Mouse (Mus musculus) lung, embryonic 15.5 days (tissue): ENCODE measurements around the gene Rps3. TPM values are rescaled to one million over a fixed set of nuclear protein-coding genes. Genes with fewer than 3 reads are reported as not detected.
A peak's percentile ranks its signal among the peaks of the same experiment; 100 is the strongest.
"Not testable (repeated sequence)": the region's sequence is repeated elsewhere in the genome, so short reads cannot be mapped to it uniquely, and the experiment has no call there.

Experiments used
- ATAC-seq: fragments of 200-750 bp; cut with Nextera tagmentation; 2 replicates; pipeline ENCODE4 v1.8.0; 2017; ENCODE audit warnings: moderate number of reproducible peaks, borderline replicate concordance; ENCODE audit not compliant: low FRiP score, low TSS enrichment; ENCODE audit errors: extremely low read depth
- H3K27ac ChIP-seq: fragments of 300-500 bp; sonication (generic); 2 replicates; pipeline ENCODE4 v1.5.1; 2015; ENCODE audit warnings: moderate library complexity, mild to moderate bottlenecking, inconsistent platforms
- H3K27me3 ChIP-seq: fragments of 300-500 bp; sonication (generic); 2 replicates; pipeline ENCODE4 v1.6.1; 2015; ENCODE audit warnings: inconsistent platforms
- H3K36me3 ChIP-seq: fragments of 300-500 bp; sonication (generic); 2 replicates; pipeline ENCODE4 v1.6.1; 2015; ENCODE audit warnings: inconsistent platforms
- H3K4me1 ChIP-seq: fragments of 300-500 bp; sonication (generic); 2 replicates; pipeline ENCODE4 v1.6.1; 2015; ENCODE audit warnings: inconsistent platforms
- H3K4me2 ChIP-seq: fragments of 300-500 bp; sonication (generic); 2 replicates; pipeline ENCODE4 v1.6.1; 2015; ENCODE audit warnings: inconsistent platforms, mild to moderate bottlenecking, moderate library complexity
- H3K4me3 ChIP-seq: fragments of 300-500 bp; sonication (generic); 2 replicates; pipeline ENCODE4 v1.5.1; 2015; ENCODE audit warnings: mild to moderate bottlenecking, inconsistent platforms
- H3K9ac ChIP-seq: fragments of 300-500 bp; sonication (generic); 2 replicates; pipeline ENCODE4 v1.6.1; 2015; ENCODE audit warnings: inconsistent platforms
- H3K9me3 ChIP-seq: fragments of 300-500 bp; sonication (generic); 2 replicates; pipeline ENCODE4 v1.6.1; 2016; ENCODE audit warnings: inconsistent platforms
- WGBS: fragments of 180-500 bp; shearing (Covaris S2); methylation state at CpG from one replicate; pipeline ENCODE4 v1.1.7; 2015; 5-methylcytosine and 5-hydroxymethylcytosine counted together
- polyA plus RNA-seq: library from polyadenylated mRNA; unstranded; fragments of >200 nt; fragmentation: Nextera tagmentation; extraction: Ambion mirVana; gene quantifications from 2 replicates; pipeline ENCODE4 v1.2.1, GENCODE M21; 2015

Rps3 gene
- polyA plus RNA-seq, 1 experiment from 2014 or later: 777 TPM

DNA sequence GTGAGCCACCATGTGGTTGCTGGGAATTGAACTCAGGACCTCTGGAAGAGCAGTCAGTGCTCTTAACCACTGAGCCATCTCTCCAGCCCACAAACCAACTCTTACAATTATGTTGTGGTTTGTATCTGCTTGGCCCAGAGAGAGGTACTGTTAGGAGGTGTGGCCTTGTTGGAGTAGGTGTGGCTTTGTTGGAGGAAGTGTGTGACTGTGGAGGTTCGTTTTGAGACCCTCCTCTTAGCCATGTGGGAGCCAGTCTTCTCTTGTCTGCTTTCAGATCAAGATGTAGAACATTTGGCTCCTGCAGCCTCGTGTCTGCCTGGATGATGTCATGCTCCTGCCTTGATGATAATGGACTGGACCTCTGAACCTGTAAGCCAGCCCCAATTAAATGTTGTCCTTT lies 24.6 kb upstream of the Rps3 start:
- not testable (repeated sequence) for H3K27me3 ChIP-seq, ATAC-seq, H3K4me1 ChIP-seq, H3K27ac ChIP-seq, H3K9ac ChIP-seq, H3K9me3 ChIP-seq, H3K36me3 ChIP-seq, H3K4me2 ChIP-seq, H3K4me3 ChIP-seq
- 12% methylated on average over 2 of the region's 2 CpGs for WGBS

DNA sequence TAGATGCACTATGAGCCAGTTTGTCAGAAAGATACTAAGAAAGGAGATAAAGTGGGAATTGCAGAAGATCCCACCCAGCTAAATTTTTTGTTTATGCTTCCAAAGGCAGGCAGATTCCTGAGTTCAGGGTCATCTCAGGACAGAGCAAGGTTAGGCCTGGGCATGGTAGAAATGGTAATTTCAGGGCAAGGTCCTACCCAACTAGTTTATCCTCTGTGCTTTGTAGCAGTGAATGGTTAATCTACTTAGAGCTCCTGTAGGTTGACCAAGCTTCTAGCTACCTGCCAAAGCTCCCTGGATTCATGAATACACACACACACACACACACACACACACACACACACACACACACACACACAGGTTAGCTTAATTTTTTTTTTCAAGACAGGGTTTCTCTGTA lies 21.0 kb upstream of the Rps3 start:
- Histone ChIP-seq H3K4me2 (no peak overlapping the region), H3K4me3 (no peak overlapping the region), H3K4me1 (peaks cover 5% of the 10 kb centered on the region; the same call in 1 of the 2 replicates), H3K27me3 (no peaks in the 10 kb centered on the region), H3K27ac (no peak overlapping the region), H3K9ac (no peak overlapping the region), H3K36me3 (no peaks in the 10 kb centered on the region), H3K9me3 (no peaks in the 10 kb centered on the region)
- no peak for ATAC-seq

DNA sequence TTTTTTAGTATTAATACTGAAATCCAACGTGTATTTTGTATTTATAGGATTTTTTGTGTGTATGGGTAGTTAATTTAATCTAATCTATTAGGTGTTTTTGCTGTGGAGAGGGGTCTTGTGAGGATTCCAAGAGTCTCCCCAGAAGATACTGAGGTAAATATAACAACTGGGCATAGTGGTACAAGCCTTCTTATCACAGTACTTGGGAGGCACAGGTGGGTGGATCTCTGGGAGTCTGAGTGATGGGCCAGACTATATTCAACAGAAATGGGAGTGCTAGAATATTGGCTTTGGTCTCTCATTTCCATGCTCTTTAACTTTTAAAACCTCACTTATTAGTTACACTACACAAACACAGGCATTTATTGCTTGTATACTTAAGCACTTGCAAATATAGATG lies 17.6 kb upstream of the Rps3 start:
- Histone ChIP-seq H3K4me1 (peaks cover 5% of the 10 kb centered on the region; the same call in 1 of the 2 replicates), H3K36me3 (no peaks in the 10 kb centered on the region), H3K9me3 (no peaks in the 10 kb centered on the region), H3K27me3 (no peaks in the 10 kb centered on the region), H3K9ac (no peak overlapping the region), H3K27ac (no peak overlapping the region), H3K4me2 (no peak overlapping the region), H3K4me3 (no peak overlapping the region)
- 44% methylated on average over 1 of the region's 1 CpGs for WGBS
- no peak for ATAC-seq

DNA sequence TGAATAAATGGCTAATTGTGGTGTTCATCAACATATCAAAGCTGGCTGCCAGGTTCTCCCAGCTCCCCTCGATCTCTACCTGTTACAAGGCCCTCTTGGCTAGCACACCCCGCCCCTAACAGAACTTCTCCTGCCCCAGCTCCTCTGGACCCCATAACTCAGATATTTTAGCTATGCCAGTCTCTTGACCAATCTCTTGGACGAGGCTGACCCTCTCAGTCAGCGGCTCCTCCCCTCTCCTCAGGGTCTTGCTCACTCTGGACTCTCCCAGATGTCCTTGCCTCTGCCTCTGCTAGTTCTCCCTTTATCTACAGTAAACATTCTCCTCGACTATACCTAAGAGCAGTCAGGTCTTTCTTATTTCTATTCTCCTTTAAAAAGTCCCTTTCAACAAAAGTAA lies 17.1 kb upstream of the Rps3 start:
- no peak overlapping the region for H3K4me3 ChIP-seq
- H3K36me3 ChIP-seq: no peaks in the 10 kb centered on the region
- peaks cover 5% of the 10 kb centered on the region; the same call in 1 of the 2 replicates for H3K4me1 ChIP-seq
- H3K4me2 ChIP-seq: no peak overlapping the region
- H3K27me3 ChIP-seq: no peaks in the 10 kb centered on the region
- ATAC-seq: 0 out of 2 replicates have a peak, but pooled peaks have one; percentile 69
- no peak overlapping the region for H3K9ac ChIP-seq
- 20% methylated on average over 5 of the region's 5 CpGs for WGBS
- peak overlapping the region; percentile 35 for H3K27ac ChIP-seq
- no peaks in the 10 kb centered on the region for H3K9me3 ChIP-seq

DNA sequence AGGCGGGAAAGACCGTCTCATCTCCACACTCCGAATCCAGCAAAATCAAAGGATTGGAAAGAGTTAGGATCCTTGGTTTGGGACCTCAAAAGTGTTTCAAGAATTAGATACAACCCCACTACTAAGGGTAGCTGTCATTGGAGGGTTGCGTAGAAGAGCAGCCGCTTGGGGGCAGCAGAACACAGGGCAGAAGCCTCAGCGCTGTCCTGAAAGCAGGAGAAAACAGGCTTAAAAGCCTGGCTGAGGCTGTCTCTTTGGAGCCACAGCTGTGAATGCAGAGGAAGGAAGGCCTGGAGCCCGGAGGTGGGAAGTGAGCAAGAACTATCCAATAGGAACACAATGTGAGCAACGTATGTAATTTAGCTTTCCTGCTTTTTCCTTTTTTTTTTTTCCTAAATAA lies 16.7 kb upstream of the Rps3 start:
- Histone ChIP-seq H3K4me3 (no peak overlapping the region), H3K4me1 (peaks cover 5% of the 10 kb centered on the region; the same call in 1 of the 2 replicates), H3K4me2 (no peak overlapping the region), H3K27ac (peak overlapping the region; percentile 19; the same call in 1 of the 2 replicates), H3K36me3 (no peaks in the 10 kb centered on the region), H3K27me3 (no peaks in the 10 kb centered on the region), H3K9ac (no peak overlapping the region), H3K9me3 (no peaks in the 10 kb centered on the region)
- WGBS: 6% methylated on average over 8 of the region's 8 CpGs
- ATAC-seq: peak; percentile 87; the same call in 1 of the 2 replicates

DNA sequence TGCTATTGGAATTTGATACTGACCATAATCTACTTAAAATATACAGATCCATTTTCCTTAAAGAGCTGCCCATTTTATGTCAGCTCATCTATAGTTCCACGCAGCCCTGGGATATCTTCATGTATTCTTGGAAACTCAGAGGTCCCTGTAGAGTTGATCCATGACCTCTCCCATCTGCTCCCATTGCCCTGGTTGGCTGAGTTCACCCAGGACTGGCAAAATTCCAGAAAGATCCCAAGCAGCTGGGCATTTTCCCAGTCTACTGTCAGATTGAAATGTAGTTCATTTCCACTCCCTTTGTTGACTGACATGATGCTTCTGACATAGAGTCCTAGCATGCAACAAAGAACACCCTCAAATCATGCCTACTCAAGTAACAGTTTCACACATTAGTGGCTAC lies 15.6 kb upstream of the Rps3 start:
- no peak for ATAC-seq
- Histone ChIP-seq H3K36me3 (no peaks in the 10 kb centered on the region), H3K27ac (no peak overlapping the region), H3K9me3 (no peaks in the 10 kb centered on the region), H3K4me1 (peaks cover 5% of the 10 kb centered on the region; the same call in 1 of the 2 replicates), H3K9ac (no peak overlapping the region), H3K4me2 (no peak overlapping the region), H3K4me3 (no peak overlapping the region), H3K27me3 (no peaks in the 10 kb centered on the region)
- 34% methylated on average over 1 of the region's 1 CpGs for WGBS

DNA sequence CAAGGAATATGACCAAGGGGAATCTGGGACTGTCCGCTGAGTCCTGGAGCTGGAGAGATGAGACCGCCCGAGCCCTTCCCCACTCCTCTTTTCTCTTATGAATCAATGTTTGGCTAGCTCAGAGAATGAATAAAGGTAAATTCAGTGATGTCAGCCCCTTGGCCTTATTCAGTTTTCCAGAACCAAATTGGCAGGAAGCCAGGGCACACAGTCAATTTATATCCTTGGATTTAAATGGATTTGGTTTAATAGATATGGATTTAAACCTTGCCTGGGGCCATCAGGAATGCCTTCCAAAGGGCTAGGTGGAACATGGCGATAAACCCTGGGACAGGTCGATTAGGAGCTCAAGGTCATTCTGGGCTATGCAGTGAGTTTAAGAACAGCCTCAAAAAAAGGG lies 6.2 kb upstream of the Rps3 start:
- H3K4me3 ChIP-seq: no peak overlapping the region
- WGBS: 63% methylated on average over 5 of the region's 5 CpGs
- no peak for ATAC-seq

DNA sequence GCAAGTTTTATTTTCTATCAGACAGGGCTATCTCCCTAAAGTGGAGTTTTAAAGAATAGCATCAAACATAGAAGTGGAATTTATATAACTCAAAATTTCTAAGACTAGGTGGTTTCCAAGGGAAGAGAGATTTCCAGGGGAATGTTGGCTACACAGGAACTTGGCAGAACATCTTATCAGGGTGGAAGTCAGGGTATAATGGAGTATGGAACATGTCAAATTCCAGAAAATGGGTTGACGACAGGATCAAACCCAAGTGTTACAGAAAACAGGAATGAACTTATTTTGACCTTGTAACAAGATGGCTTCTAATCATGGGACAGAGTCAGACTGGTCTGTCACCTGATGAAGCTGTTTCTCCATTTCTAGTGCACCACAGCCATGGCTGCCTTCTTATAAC lies 1.1 kb upstream of the Rps3 start:
- H3K36me3 ChIP-seq: peaks cover 27% of the 10 kb centered on the region
- H3K4me2 ChIP-seq: no peak overlapping the region
- no peak overlapping the region for H3K27ac ChIP-seq
- H3K27me3 ChIP-seq: no peaks in the 10 kb centered on the region
- peaks cover 32% of the 10 kb centered on the region for H3K4me1 ChIP-seq
- 66% methylated on average over 1 of the region's 1 CpGs for WGBS
- no peak for ATAC-seq
- no peak overlapping the region for H3K9ac ChIP-seq
- H3K9me3 ChIP-seq: no peaks in the 10 kb centered on the region
- H3K4me3 ChIP-seq: no peak overlapping the region

More for the DNA sequence above, 6.2 kb upstream of the Rps3 start:
- Histone ChIP-seq H3K4me2 (no peak overlapping the region), H3K27me3 (no peaks in the 10 kb centered on the region), H3K9me3 (peaks cover 2% of the 10 kb centered on the region; the same call in 1 of the 2 replicates), H3K27ac (no peak overlapping the region), H3K4me1 (no peaks in the 10 kb centered on the region), H3K36me3 (no peaks in the 10 kb centered on the region), H3K9ac (no peak overlapping the region)

DNA sequence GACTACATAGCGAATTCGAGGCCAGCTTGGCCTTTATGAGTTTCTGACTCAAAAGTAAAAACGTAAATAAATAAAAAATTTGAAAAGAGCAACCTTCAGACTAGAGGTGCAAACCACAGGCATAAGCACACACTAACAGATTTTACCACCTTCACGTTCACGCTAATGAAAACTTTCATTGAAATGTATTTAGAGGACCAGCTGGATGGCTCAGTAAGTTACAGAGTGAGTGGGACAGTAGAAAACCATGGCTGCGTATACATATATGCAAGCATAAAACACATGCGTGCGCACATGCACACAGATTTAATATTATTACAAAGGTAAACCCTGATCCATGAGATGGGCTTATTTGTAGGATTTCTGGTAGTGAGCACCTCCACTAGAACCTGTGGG lies 384 bp upstream of the Rps3 start:
- H3K4me2 ChIP-seq: peak overlapping the region; percentile 49
- WGBS: 44% methylated on average over 8 of the region's 8 CpGs
- H3K4me1 ChIP-seq: peaks cover 38% of the 10 kb centered on the region
- H3K4me3 ChIP-seq: peak overlapping the region; percentile 75
- ATAC-seq: no peak
- H3K9ac ChIP-seq: no peak overlapping the region
- peaks cover 35% of the 10 kb centered on the region for H3K36me3 ChIP-seq
- no peaks in the 10 kb centered on the region for H3K9me3 ChIP-seq
- H3K27ac ChIP-seq: peak overlapping the region; percentile 8; the same call in 1 of the 2 replicates
- no peaks in the 10 kb centered on the region for H3K27me3 ChIP-seq

DNA sequence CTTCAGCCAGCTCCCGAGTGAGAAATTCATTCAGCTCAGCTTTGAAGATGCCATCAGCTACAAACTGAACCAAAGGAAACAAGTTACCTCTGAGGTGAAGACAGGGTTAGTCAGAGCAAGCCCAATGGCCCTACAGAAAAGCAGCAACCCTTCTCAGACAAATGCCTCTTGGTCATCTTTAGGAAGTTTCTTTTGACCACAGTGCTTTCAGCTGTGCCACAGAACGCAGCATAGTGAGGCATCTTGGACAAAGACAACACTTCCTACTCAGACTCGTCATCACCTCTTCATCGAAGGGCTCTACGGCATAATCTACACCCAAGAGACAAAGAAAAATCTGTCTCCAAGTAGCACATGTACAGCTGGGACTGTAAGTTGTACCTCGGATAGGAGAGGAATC lies 901 bp downstream of the Rps3 start:
- H3K27ac ChIP-seq: peak overlapping the region; percentile 68
- H3K4me1 ChIP-seq: peaks cover 38% of the 10 kb centered on the region
- peak overlapping the region; percentile 84 for H3K4me2 ChIP-seq
- H3K9ac ChIP-seq: peak overlapping the region; percentile 82
- H3K4me3 ChIP-seq: peak overlapping the region; percentile 75
- H3K36me3 ChIP-seq: peaks cover 48% of the 10 kb centered on the region
- no peaks in the 10 kb centered on the region for H3K9me3 ChIP-seq
- WGBS: under 1% methylated on average over 6 of the region's 6 CpGs
- no peak for ATAC-seq
- H3K27me3 ChIP-seq: no peaks in the 10 kb centered on the region

DNA sequence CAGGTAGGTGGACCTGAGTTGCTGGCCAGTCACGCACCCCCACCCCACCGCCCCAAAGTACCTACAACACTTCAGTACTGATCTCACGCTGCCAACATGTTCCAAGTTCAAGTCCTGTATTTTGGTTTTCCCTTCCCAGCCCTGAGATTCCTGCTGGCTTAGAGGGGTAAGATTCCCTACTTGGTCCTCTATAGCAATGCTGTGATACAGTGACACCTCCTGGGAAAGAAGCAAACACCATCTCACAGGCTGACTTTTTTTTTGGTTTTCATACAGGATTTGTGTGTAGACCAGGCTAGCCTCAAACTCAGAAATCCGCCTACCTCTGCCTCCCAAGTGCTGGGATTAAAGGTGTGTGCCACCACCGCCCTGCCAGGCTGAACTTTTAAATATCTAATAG lies 6.3 kb downstream of the Rps3 start:
- H3K27ac ChIP-seq: no peak overlapping the region
- no peak for ATAC-seq
- H3K27me3 ChIP-seq: no peaks in the 10 kb centered on the region
- H3K9me3 ChIP-seq: no peaks in the 10 kb centered on the region
- H3K9ac ChIP-seq: no peak overlapping the region
- no peak overlapping the region for H3K4me3 ChIP-seq
- 88% methylated on average over 5 of the region's 5 CpGs for WGBS
- peaks cover 49% of the 10 kb centered on the region for H3K4me1 ChIP-seq
- H3K36me3 ChIP-seq: peaks cover 82% of the 10 kb centered on the region
- no peak overlapping the region for H3K4me2 ChIP-seq

DNA sequence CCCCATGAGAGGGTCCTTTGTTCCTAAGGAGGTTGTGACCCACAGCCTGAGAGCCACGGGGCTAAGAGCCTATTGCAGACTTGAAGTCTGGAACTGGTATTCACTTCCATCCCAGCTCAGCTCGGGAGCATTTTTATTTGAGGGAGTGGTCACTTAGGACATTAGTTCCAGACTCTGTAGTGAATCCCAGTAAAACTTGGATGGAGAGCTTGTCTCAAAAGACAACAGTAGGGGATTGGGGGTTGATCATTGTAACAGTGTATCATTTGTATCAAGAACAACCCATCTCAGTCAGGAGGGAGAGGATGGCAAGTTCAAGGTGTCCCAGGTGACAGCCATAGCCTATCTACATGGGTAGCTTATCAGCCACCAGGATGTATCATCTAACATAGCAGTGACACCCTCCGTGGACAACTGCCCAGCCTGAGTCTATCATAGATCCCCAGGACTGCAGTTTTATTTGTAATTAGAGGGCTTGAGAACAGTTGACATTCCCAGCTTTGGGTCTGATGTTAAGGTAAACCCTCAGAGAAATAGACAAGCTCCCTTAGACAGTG lies 6.9 kb downstream of the Rps3 start:
- 29% methylated on average over 3 of the region's 3 CpGs for WGBS
- H3K4me2 ChIP-seq: no peak overlapping the region
- H3K36me3 ChIP-seq: peaks cover 76% of the 10 kb centered on the region
- no peaks in the 10 kb centered on the region for H3K27me3 ChIP-seq
- H3K4me3 ChIP-seq: no peak overlapping the region
- no peak overlapping the region for H3K9ac ChIP-seq
- ATAC-seq: no peak
- H3K27ac ChIP-seq: no peak overlapping the region
- no peaks in the 10 kb centered on the region for H3K9me3 ChIP-seq
- peaks cover 43% of the 10 kb centered on the region for H3K4me1 ChIP-seq

DNA sequence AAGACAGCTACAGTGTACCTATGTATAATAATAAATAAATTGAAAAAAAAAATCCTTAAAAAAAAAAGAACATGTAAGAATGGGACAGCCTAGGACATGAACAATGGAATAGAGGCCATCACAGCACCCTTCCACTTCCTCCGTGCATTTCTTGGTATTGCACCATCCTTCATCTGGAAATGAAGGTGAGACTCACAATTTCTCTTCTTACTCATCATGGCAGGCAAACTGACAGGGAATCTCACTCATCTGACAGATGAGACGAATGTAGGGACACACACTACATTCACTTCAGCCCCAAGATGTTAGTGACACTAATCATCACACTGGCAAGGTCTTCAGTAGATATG lies 8.0 kb downstream of the Rps3 start:
- no peak for ATAC-seq
- H3K9ac ChIP-seq: no peak overlapping the region
- peaks cover 32% of the 10 kb centered on the region for H3K4me1 ChIP-seq
- H3K27me3 ChIP-seq: no peaks in the 10 kb centered on the region
- peaks cover 65% of the 10 kb centered on the region for H3K36me3 ChIP-seq
- no peaks in the 10 kb centered on the region for H3K9me3 ChIP-seq
- H3K4me3 ChIP-seq: no peak overlapping the region
- H3K27ac ChIP-seq: no peak overlapping the region
- 70% methylated on average over 2 of the region's 2 CpGs for WGBS
- no peak overlapping the region for H3K4me2 ChIP-seq
